Mouse (Mus musculus) G1E (cell line): ENCODE measurements around the gene Pcp4l1.
"Not testable (repeated sequence)": the region's sequence is repeated elsewhere in the genome, so short reads cannot be mapped to it uniquely, and the experiment has no call there.

Source experiments
- CTCF ChIP-seq: IDR thresholded peaks from 2 replicates; pipeline ENCODE4 v1.5.1; 2012; ENCODE audit warnings: low read depth, low read length, inconsistent platforms, mixed read lengths
- GATA1 ChIP-seq: IDR thresholded peaks from 2 replicates; pipeline ENCODE4 v1.6.1; 2012; ENCODE audit warnings: borderline replicate concordance, low read length, inconsistent platforms, mixed read lengths
- GATA2 ChIP-seq: IDR thresholded peaks from 2 replicates; pipeline ENCODE4 v1.6.1; 2012; ENCODE audit warnings: low read depth, low read length, inconsistent platforms, borderline replicate concordance
- POLR2AphosphoS5 ChIP-seq: IDR thresholded peaks from 2 replicates; pipeline ENCODE4 v1.6.1; 2012; ENCODE audit warnings: low read depth, low read length, inconsistent platforms; ENCODE audit not compliant: insufficient replicate concordance
- TAL1 ChIP-seq: conservative IDR thresholded peaks from 2 replicates; pipeline ENCODE4 v1.6.1; 2012; ENCODE audit warnings: low read depth, low read length, inconsistent platforms, mixed read lengths

GRCm38 (mm10) chr1:171137486-171138155 lies 58.4 kb downstream of the Pcp4l1 start:
- not testable (repeated sequence) for TF ChIP-seq CTCF, POLR2AphosphoS5, GATA1, TAL1, GATA2
